In genomic region chr9:47283746-47284455, GRCm38 (mm10) we compare ENCODE assay signal across 18 mouse cellular contexts.
DNase-seq lines count a peak whose midpoint lies in the region; TF ChIP-seq lines count a peak whose summit lies in the region.
"Had no signal": no experiment of that assay in that cellular context is flagged by ENCODE, and none has a peak within 500 bp of the region (broad histone marks: within the 10 kb centered on the region; RNA-seq: fewer than 3 reads in every experiment).

No protein-coding gene starts in this region.

- H3K79me2 ChIP-seq in myocyte (ENCODE audit: control insufficient read depth, insufficient read depth) = no peaks in the 10 kb centered on the region

- H3K36me3 ChIP-seq in myocyte (ENCODE audit: control insufficient read depth, insufficient read depth) = no peaks in the 10 kb centered on the region
- H3K36me3 ChIP-seq: embryonic facial prominence, embryonic 13.5 days; heart, embryonic 13.5 days; kidney, embryonic 15.5 days; lung, embryonic 15.5 days had no signal

- no peaks in the 10 kb centered on the region for H3K27me3 ChIP-seq in myocyte (ENCODE audit: control insufficient read depth, insufficient read depth, insufficient read length)
- H3K27me3 ChIP-seq: kidney, embryonic 15.5 days; lung, embryonic 15.5 days had no signal

- TF ChIP-seq POLR2A in myocyte (IDR thresholded peaks at IDR 0.05; ENCODE audit: insufficient read length, low read depth) = no peak

- H3K4me2 ChIP-seq in myocyte (ENCODE audit: low read depth) = peak overlapping the region; percentile 30
- H3K4me2 ChIP-seq: embryonic facial prominence, embryonic 13.5 days; heart, embryonic 13.5 days; kidney, embryonic 15.5 days; lung, embryonic 15.5 days had no signal

- DNase-seq in layer of hippocampus, adult 11-12 months (ENCODE audit: low spot score) = peak; percentile 11
- DNase-seq in layer of hippocampus, postnatal 25 days (ENCODE audit: extremely low spot score in 1 of 2, low spot score in 1 of 2) = no peak
- DNase-seq in lung, postnatal 14 days = peak; percentile 20
- no peak for DNase-seq in lung, adult 18-20 months
- peak; percentile 87 for DNase-seq in Muller cell, postnatal 12 days (ENCODE audit: inconsistent ontology term)
- no peak for DNase-seq in heart, adult 18-20 months
- DNase-seq: adrenal gland, postnatal 10 days; B cell, adult 2 months; cerebellum, adult 11-12 months; forebrain, postnatal 0 days; left cerebral cortex, postnatal 4 days; spleen, adult 18-20 months; thymus, postnatal 36 days had no signal

- H3K4me3 ChIP-seq in myocyte = no peak overlapping the region
- H3K4me3 ChIP-seq: embryonic facial prominence, embryonic 13.5 days; heart, embryonic 13.5 days; kidney, embryonic 15.5 days; lung, embryonic 15.5 days had no signal

- H3ac ChIP-seq in myocyte (ENCODE audit: control insufficient read depth, insufficient read length) = no peak overlapping the region

TF ChIP-seq in myocyte, 11 proteins besides CTCF, POLR2A, EP300 and RAD21:
- TF ChIP-seq USF1 (IDR thresholded peaks at IDR 0.05; ENCODE audit: low read depth) (no peak), CEBPB (IDR thresholded peaks at IDR 0.05; ENCODE audit: insufficient read depth, poor library complexity, severe bottlenecking) (no peak), MYOG (IDR thresholded peaks at IDR 0.05; ENCODE audit: control insufficient read depth in 1 of 3, insufficient read depth in 1 of 3, insufficient read length in 2 of 3, low read depth in 2 of 3) (no peak), E2F4 (IDR thresholded peaks at IDR 0.05; ENCODE audit: insufficient read depth) (no peak), SRF (IDR thresholded peaks at IDR 0.05; ENCODE audit: control insufficient read depth, insufficient read length, low read depth) (no peak), MAX (IDR thresholded peaks at IDR 0.05; ENCODE audit: low read depth) (no peak), POLR2AphosphoS2 (IDR thresholded peaks at IDR 0.05; ENCODE audit: insufficient read length, low read depth) (no peak), REST (IDR thresholded peaks at IDR 0.05; ENCODE audit: insufficient read depth, insufficient read length) (no peak), MYOD1 (IDR thresholded peaks at IDR 0.05; ENCODE audit: control insufficient read depth in 1 of 3, insufficient read length in 2 of 3, low read depth in 2 of 3) (no peak), TCF3 (IDR thresholded peaks at IDR 0.05; ENCODE audit: insufficient read length, low read depth) (no peak), TCF12 (IDR thresholded peaks at IDR 0.05; ENCODE audit: insufficient read depth, poor library complexity, severe bottlenecking) (no peak)
TF ChIP-seq in myocyte: peak in this region for 0.

Comparison
In these comparisons a context has a peak if more than half of its experiments do, and no peak if none do; other contexts are left out.
1. DNase-seq: peak in layer of hippocampus, adult 11-12 months (single experiment), lung, postnatal 14 days (single experiment) and Muller cell, postnatal 12 days (single experiment); none in layer of hippocampus, postnatal 25 days (0 of 2), lung, adult 18-20 months (0 of 2) and heart, adult 18-20 months (0 of 2).